Mouse (Mus musculus): ENCODE measurements around the gene Piezo1.

The Piezo1 gene

DNA sequence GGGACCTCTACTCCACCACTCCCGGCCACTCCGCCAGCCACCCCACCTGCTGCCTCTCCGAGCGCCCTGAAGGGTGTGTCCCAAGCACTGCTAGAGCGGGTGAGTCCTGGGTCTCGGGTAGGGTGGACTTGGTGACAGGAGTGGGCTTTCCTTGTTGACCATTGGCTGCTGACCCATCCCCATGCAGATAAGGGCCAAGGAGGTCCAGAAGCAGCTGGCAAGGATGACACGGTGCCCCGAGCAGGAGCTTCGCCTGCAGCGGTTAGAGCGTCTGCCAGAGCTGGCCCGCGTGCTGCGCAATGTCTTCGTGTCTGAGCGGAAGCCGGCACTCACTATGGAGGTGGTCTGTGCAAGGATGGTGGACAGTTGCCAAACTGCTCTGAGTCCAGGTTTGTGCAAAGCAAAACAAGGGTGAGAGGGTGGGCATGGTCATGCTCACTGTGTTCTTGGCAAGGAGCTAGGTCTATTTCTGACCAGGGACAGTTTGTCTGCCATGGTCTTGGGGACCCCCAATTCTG lies 20.7 kb upstream of the Piezo1 start:
- in situ Hi-C loops (cut with MboI; ENCODE audit: unreplicated experiment in 2 of 2), result no loop called here

DNA sequence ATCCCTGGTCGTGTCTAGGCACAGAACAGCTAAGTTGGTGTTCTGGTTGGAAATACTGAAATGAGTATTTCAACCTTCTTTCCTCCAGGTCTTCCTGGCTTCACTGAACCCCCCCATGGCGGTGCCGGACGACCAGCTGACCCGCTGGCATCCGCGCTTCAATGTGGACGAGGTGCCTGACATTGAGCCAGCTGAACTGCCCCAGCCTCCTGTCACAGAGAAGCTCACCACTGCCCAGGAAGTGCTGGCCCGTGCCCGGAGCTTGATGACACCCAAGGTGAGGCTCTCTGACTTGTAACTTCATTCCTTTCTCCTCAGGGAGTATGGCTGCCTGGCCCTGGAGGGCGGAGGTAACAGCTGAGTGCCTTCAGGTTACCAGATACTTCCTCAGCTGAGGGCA lies 20.0 kb upstream of the Piezo1 start:
- in situ Hi-C loops (cut with MboI; ENCODE audit: unreplicated experiment in 2 of 2), result no loop called here

DNA sequence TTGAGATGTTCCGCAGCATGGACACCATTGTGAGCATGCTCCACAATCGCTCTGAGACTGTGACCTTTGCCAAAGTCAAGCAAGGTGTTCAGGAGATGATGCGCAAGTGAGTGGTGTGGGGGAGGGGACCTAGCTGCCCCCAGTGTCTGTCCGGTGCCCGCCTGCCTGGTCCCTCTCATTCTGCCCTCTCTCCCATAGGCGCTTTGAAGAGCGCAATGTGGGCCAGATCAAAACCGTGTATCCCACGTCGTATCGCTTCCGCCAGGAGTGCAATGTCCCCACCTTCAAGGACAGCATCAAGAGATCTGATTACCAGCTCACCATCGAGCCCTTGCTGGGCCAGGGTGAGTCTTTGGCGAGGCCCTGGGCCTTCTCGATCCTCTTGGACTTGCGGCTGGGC lies 18.9 kb upstream of the Piezo1 start:
- in situ Hi-C loops (cut with MboI; ENCODE audit: unreplicated experiment in 2 of 2), result loop anchor here (5.0 kb wide), 1 partner anchor 37 kb away; no protein-coding TSS in a partner anchor

DNA sequence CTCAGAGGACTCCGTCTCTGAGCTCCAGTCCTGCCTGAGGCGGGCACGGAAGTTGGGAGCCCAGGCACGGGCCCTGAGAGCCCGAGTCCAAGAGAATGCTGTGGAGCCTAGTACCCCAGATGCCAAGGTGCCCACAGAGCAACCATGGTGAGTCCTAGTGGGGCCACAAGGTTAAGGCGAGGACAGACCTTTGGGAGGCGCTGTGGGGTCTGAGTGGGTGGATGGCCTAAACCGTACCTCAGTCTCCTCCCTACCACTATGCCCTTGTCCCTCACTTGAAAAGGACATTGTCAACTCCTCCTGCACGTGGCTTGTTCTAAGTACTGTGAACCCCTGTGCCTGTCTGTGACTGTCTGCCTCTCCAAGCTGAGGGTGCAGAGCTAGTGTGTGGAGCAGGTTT lies 18.2 kb upstream of the Piezo1 start:
- in situ Hi-C loops (cut with MboI; ENCODE audit: unreplicated experiment in 2 of 2), result loop anchor here (5.0 kb wide), 1 partner anchor 38 kb away; no protein-coding TSS in a partner anchor

DNA sequence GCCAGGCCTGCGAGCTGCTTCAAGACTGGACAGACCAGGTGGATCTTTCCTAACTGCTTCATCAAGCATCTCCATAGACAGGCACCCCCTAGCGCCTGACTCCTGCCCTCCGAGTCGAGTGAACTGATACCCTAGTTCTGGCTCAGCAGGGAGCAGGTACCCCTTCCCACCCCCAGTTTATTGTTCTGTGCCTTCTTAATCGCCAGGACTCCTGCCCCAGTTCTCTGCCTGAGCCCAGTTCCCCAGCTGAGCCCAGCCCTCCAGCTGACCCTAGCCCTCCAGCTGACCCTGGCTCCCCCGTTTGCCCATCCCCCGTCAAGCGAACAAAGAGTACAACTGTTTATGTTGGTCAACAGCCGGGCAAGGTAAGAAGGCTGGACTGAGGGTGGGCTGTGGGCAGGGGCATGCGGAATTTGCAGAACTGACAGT lies 17.8 kb upstream of the Piezo1 start:
- in situ Hi-C loops (cut with MboI; ENCODE audit: unreplicated experiment in 2 of 2), result loop anchor here (5.0 kb wide), 1 partner anchor 38 kb away; no protein-coding TSS in a partner anchor

DNA sequence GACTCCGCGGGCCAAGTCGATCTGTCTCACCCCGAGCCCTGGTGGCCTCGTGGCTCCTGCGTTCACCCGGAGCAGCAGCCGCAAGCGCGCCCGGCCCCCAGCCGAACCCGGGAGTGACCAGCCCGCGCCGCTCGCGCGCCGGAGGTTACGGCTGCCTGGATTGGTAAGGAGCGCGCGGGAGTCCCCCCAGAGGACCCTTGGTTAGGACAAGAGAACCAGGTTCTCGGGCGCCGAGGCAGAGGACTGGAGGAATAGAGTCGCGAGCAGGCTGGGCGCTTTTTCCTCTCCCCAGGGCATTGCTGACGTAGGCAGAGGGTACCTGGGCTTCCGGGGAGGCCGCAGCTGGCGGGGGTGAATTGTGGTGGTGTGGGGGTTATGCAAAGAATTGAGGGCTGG lies 17.0 kb upstream of the Piezo1 start:
- in situ Hi-C loops (cut with MboI; ENCODE audit: unreplicated experiment in 2 of 2), result loop anchor here (5.0 kb wide), 1 partner anchor 39 kb away; no protein-coding TSS in a partner anchor

DNA sequence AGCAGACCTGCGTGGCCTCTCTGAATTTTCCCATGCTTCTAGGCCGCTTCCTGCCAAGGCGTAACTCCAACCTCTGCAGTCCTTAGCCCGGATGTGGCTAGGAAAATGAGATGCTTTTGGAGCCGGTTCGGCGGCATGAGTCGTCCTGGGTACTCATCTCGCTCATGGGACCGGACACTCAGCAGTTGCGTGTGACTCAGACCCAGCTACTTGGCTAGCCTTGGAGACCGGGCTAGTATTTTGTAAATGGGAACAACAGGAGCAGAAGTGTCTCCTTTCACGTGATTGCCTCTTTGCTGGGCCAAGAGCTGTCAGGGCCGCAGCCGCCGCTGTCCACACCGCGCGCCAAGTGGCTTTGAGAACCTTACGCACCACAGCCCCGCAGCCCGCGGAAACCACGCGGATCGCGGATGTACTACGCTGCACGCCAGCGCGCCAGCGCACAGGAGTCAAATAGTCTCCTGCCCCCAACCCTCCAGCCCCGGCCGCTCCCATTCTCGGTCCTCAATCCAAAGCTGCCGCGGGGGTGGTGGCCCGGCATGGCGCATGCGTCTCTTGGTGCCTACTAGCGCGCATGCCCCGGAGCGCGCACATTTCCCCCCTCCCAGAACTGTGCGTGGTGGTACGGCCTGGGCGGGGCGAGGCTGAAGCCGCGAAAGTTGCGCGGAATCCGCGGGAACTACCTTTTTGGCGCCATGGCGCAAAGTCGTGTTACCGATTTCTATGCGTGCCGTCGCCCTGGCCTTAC lies 16.4 kb upstream of the Piezo1 start, which contains the start of gene Cdt1:
Gene Cdt1, plus strand, starts transcription at position 655 of the 748 bp plus-strand sequence.
- in situ Hi-C loops (cut with MboI; ENCODE audit: unreplicated experiment in 2 of 2), result loop anchor here (5.0 kb wide), 1 partner anchor 40 kb away; no protein-coding TSS in a partner anchor

DNA sequence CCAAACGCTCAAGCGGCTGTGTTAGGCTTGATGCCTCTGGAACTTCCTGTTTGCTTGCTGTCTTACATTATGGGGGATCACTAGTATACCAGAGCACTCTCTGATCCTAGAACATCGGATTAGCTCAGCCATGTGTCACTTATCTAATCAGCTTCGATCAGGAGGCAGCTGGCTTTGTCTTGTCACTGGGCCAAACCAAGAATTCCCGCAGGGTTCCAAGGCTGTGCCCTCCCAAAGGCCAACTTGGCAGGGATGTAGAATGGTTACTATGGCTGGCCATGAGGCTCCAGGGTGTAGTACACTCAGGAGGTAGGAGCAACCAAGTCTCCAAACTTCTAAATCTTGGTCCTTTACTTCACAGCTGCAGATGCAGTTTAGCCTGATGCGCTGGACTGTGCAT lies 15.6 kb upstream of the Piezo1 start:
- in situ Hi-C loops (cut with MboI; ENCODE audit: unreplicated experiment in 2 of 2), result loop anchor here (5.0 kb wide), 1 partner anchor 41 kb away; no protein-coding TSS in a partner anchor

DNA sequence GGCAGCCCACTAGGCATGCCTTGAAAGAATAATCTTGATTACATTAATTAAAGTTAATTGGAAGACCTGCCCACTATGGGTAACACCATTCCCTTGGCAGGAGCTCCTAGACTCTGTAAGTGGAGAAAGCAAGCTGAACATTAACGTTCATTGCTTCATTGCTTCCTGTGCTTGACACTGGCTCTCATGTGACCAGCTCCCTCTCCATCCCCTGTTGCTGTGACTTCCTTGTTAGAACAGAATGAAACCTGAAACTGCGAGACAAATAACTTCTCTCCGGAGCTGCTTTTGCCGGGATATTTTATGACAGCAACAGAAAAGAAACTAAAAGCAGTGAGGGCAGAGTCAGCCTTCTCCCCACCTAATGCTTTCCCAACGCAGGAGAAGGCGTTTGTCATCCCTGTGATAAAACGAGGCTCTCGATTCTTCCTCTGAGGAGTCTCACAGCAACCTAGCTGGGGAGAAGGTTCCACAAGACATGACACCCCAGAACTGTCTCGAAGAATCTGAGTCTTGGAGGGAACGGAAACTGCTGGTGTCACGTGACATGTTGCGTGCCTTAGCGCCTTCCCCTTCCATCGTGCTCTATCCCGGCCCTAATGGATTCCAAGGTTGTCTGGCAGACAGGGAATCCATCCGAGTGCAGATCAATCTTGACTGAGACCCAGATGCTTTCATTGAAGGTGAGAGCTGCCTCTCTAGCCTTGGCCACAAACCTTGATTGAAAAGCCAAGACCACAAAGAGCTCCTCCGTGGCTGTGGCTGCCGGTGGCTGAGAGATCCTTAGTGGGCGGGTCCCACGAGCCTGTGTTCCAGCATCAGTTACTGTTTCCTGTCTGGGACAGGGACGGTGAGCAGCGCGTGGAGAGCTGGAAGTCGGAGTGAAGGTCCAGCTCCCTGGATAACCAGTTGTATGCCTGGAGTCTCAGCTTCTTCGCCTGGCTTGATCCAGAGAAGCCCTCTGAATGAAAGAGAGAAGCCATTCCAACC lies 13.5 kb upstream of the Piezo1 start:
- in situ Hi-C loops (cut with MboI; ENCODE audit: unreplicated experiment in 2 of 2), result loop anchor here (5.0 kb wide), 1 partner anchor 43 kb away; no protein-coding TSS in a partner anchor

DNA sequence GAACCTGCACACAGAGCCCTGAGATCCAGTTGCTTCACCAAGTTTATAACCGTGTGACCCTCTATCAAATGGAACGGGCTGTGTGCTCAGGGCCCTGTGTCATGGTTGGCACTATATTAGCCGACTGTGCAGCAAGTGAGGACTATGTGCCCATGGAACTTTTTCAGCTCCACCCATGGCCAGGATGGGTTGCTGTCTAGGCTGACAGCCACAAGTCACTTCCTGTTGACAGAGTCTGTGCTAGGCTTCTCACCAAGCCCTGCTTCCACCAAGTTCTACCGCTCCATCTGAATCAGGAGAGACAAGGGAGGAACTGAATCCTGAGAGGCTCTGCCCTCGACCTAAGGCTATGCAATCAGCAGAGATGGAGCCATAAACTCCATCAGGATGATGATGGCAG lies 10.1 kb upstream of the Piezo1 start:
- in situ Hi-C loops (cut with MboI; ENCODE audit: unreplicated experiment in 2 of 2), result no loop called here

DNA sequence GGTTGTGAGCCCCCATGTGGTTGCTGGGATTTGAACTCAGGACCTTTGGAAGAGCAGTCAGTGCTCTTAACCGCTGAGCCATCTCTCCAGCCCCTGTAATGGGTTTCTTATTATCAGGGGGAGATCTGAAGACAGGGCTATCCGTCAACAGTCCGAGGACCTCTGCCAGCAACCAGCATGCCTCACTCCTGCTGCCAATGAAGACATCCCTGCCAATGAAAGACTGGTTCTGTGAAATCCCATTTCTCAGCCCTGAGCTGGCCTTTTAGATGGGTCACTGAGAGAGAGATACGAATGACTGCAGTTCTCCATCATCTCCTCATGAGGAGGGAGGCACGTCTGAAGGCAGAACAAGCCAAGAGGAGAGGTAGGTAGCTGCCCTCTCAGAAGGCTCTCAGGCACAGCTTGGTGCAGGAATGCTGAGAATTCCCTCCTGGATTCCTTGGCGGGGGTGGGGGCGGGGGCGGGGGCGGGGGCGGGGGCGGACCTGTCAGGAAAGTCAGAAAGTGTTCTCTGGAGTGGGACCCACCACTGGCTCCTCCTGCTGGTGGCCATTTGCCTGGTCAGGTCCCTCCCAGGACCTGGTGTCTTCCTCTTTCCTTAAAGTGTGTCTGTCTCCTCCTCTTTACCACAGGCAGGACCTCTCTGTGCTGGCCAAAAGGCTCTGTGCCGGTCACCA lies 7.7 kb upstream of the Piezo1 start:
- in situ Hi-C loops (cut with MboI; ENCODE audit: unreplicated experiment in 2 of 2), result loop anchor here in 1 of 2 experiments (10.0 kb wide), 1 partner anchor 274 kb away; the partner anchor contains the start of gene Zfpm1

DNA sequence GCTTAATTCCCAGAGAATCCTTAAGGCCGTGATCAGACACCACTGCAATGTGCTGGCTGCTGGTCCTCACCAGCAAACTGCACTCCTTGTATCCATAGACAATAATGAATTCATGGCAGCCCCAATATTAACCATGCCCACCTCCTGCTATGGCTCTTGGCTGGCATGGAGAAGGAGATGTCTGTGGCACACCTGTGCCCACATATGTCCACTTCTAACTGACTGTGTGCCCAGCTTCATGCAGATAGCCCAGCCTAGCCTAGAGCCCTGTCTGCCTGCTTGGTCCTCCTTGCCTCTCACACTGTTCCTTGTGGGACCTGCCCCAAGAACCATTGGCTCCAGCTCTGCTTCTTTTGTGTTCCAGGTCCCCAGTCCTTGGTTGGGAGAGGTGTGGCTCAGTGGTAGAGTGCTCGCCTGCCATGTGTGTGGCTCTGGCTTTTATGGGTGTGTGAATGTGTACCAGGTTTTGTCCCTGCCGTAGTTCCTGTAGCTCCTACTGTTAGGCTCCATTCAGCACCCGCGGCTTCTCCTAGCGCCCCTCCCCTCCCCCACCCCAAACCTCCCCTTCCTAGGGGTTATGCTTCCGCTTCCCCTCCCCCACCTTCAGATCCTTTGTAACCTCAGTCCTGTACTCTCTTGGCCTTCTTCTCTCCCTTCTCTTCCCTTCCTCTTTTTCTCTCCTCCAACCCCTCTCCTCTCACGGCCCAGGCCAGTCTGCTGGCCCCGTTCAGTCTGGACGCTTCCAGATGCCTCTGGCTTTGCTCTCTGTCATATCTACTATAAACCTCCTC lies 6.3 kb upstream of the Piezo1 start:
- in situ Hi-C loops (cut with MboI; ENCODE audit: unreplicated experiment in 2 of 2), result loop anchor here in 1 of 2 experiments (10.0 kb wide), 1 partner anchor 273 kb away; the partner anchor contains the start of gene Zfpm1

DNA sequence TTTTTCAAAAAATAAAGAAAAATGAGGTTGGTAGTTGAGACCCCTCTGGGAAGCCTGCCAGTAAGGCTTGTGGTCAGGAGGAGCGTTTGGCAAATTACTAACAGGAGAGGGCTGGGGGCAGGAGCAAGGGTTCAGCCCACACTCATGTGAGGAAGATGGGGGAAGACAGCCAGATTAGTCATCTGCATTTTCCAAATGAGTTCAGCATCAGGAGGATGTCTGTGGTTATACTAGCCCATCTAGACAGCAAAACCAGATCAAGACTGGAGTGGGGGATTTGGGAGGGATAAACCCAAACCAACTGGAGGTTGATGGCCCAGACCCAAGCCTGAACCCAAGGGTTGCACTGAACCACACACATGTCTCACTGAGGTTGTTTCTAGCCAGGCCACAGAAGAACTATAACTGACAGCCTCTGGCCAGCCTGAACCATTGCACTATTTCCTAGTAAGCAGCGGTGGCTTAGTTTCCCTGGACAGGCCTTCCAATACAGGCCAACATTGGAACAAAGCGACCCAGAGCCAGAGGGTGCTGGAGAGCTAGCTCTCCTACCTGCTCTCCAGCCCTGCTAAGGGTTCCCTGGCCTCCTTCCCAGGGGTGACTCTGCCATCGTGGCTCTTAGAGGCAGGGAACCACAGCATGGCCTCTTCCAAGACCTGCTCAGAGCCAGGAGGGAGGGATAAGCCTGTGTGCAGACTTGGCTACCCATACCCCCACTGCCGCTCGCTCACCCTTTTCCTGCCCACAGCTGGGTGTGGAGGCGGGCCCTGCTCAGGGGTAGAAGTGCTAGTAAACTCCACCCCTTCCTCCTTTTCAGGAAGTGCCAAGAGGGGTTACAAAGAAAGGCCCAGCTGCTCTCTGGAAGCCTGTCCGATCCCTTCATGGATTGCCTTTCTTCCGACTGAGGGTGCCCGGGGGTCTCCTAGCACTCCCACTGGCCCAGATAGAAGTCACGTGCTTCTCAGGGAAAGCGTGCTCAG lies 5.2 kb upstream of the Piezo1 start:
- in situ Hi-C loops (cut with MboI; ENCODE audit: unreplicated experiment in 2 of 2), result loop anchor here in 1 of 2 experiments (10.0 kb wide), 1 partner anchor 272 kb away; the partner anchor contains the start of gene Zfpm1

DNA sequence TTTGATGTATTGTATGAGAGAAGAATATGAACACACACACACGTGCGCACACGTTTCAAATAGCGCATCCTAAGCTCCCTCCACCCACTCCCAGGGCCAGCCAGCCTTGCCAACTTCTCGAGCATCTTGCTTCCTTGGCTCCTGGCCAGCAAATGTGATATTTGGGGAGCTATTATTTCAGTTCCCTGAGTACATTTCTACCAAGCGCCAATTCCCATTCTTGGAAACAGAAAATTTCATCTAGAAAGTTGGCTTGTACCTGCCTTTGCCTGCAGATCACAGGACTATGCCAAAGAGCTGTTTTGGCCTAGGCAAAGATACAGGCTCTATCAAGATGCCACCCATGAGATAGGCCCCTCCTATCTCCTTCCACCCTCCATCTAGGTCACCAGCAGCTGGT lies 3.7 kb upstream of the Piezo1 start:
- in situ Hi-C loops (cut with MboI; ENCODE audit: unreplicated experiment in 2 of 2), result loop anchor here in 1 of 2 experiments (10.0 kb wide), 1 partner anchor 270 kb away; the partner anchor contains the start of gene Zfpm1

DNA sequence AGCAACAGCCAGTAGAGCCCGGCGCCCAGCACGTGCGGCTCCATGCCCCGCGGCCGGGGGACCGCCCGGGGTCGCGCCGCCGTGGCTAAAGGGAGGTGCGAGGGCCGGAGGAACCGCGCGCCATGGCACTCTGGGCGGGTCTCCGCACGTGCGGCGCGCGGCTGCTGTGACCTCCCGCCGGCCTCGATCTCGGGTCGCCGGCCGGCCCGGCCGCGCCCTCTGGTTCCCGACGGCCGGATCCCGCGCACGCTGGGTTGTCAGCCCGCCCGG lies 199 bp downstream of the Piezo1 start:
- in situ Hi-C loops (cut with MboI; ENCODE audit: unreplicated experiment in 2 of 2), result loop anchor here in 1 of 2 experiments (10.0 kb wide), 1 partner anchor 266 kb away; the partner anchor contains the start of gene Zfpm1

DNA sequence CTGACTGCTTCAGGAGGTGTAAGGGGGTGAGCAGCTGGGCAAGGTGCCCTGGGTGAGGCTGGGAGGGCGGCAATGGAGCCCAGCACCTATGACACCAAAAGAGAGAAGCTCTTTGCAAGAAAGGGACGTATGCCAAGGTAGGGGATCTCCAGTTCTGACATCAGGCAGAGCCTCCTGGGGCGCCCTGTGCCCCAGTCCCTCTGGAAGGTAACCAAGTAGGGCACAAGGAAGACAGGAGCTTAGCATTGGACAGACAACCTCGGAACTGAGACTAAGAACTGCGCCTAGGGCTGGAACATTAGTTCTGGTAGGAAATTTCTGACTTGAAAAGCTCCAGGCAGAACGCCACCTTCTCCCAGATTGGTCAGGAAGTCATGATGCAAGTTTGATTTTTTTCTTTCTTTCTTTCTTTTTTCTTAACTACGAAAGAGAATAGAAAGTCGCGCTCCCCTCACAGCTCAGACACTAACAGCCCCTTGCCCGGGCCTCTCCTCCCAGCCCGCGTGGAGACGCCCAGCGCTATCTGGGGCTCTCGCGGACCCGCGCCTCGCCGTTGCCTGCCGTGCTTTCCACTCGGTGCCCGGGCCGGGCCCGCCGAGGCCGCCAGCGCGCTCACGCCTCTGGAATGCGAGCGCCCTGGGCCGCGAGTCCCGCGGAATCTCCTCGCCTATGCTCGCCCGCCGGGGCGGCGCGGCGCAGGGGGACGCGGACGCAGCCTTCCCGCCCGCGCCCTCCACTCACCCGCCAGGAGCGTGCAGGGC lies 715 bp downstream of the Piezo1 start:
- in situ Hi-C loops (cut with MboI; ENCODE audit: unreplicated experiment in 2 of 2), result loop anchor here in 1 of 2 experiments (10.0 kb wide), 1 partner anchor 266 kb away; the partner anchor contains the start of gene Zfpm1

DNA sequence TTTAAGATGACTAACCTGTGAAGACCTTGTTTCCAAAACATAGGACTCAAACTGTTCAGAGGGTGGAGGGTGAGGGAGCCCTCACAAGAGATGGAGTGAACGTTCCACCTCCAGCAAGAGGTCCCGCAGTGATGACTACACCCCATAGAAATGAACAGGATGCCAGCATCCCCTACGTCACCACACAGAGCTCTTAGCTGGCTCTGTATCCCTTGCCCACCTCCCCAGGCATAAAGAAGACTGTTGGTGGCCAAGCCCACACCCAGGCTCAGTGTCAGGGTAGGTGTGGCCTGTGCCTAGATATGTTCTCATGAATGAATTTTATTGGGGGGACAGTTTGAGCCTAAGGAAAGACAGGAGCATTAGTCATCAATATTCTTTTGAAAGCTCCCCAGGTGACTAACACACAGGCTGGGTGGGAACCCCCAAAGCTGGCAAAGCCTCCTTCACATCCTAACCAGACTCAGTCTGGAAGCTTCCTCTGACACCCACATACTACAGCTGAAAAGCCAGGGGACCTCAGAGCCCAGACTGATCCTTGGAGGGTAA lies 2.2 kb downstream of the Piezo1 start:
- in situ Hi-C loops (cut with MboI; ENCODE audit: unreplicated experiment in 2 of 2), result loop anchor here (5.0 kb wide), 2 partner anchors 47 to 107 kb away; partner anchors contain the start of gene Mvd (in 1 of the 2)

Measured in v-Abl transformed pro-B cells (cell line).